Mouse (Mus musculus): Measurements from ENCODE around the gene Tns4. TPM values are rescaled to one million over a fixed set of nuclear protein-coding genes. Genes with fewer than 3 reads are reported as not detected.

The Tns4 gene
- polyA plus RNA-seq, 1 experiment: 3.4 TPM

- DNase-seq (ENCODE audit: low read depth): no peak
Observed at GRCm38 (mm10) chr11:99091666-99092065, 2.6 kb upstream of the Tns4 start.

GRCm38 (mm10) chr11:99090391-99090790 is 1.3 kb upstream of the Tns4 start:
- DNase-seq (ENCODE audit: low read depth): no peak

GRCm38 (mm10) chr11:99088486-99088885 is 620 bp downstream of the Tns4 start:
- no peak for DNase-seq (ENCODE audit: low read depth)

- DNase-seq (ENCODE audit: low read depth): no peak
Observed at GRCm38 (mm10) chr11:99084366-99084765, 4.7 kb downstream of the Tns4 start.

- no peak for DNase-seq (ENCODE audit: low read depth)
Observed at GRCm38 (mm10) chr11:99083516-99083915, 5.6 kb downstream of the Tns4 start.

GRCm38 (mm10) chr11:99082098-99082497 is 7.0 kb downstream of the Tns4 start:
- DNase-seq (ENCODE audit: low read depth): no peak

GRCm38 (mm10) chr11:99081566-99081965 is 7.5 kb downstream of the Tns4 start:
- DNase-seq (ENCODE audit: low read depth): peak; percentile 84

GRCm38 (mm10) chr11:99080902-99081543 is 8.1 kb downstream of the Tns4 start:
- no peak for DNase-seq (ENCODE audit: low read depth)

GRCm38 (mm10) chr11:99077869-99078268 is 11.2 kb downstream of the Tns4 start:
- no peak for DNase-seq (ENCODE audit: low read depth)

GRCm38 (mm10) chr11:99076744-99077319 is 12.3 kb downstream of the Tns4 start:
- DNase-seq (ENCODE audit: low read depth): no peak

- no peak for DNase-seq (ENCODE audit: low read depth)
Observed at GRCm38 (mm10) chr11:99073781-99074180, 15.3 kb downstream of the Tns4 start.

- no peak for DNase-seq (ENCODE audit: low read depth)
Observed at GRCm38 (mm10) chr11:99071866-99072265, 17.2 kb downstream of the Tns4 start.

GRCm38 (mm10) chr11:99068455-99068854 is 20.7 kb downstream of the Tns4 start:
- no peak for DNase-seq (ENCODE audit: low read depth)

GRCm38 (mm10) chr11:99067591-99067990 is 21.5 kb downstream of the Tns4 start:
- no peak for DNase-seq (ENCODE audit: low read depth)

GRCm38 (mm10) chr11:99065979-99066378 is 23.1 kb downstream of the Tns4 start:
- DNase-seq (ENCODE audit: low read depth): no peak

- DNase-seq (ENCODE audit: low read depth): no peak
Observed at GRCm38 (mm10) chr11:99065353-99065752, 23.8 kb downstream of the Tns4 start.

- DNase-seq (ENCODE audit: low read depth): no peak
Observed at GRCm38 (mm10) chr11:99063406-99064131, 25.5 kb downstream of the Tns4 start.

GRCm38 (mm10) chr11:99062661-99063060 is 26.4 kb downstream of the Tns4 start:
- DNase-seq (ENCODE audit: low read depth): no peak

GRCm38 (mm10) chr11:99060435-99060834 is 28.7 kb downstream of the Tns4 start:
- no peak for DNase-seq (ENCODE audit: low read depth)

- DNase-seq (ENCODE audit: low read depth): no peak
Observed at GRCm38 (mm10) chr11:99055571-99056452, 33.3 kb downstream of the Tns4 start.

- no peak for DNase-seq (ENCODE audit: low read depth)
Observed at GRCm38 (mm10) chr11:99055143-99055542, 34.0 kb downstream of the Tns4 start.

GRCm38 (mm10) chr11:99047643-99048042 is 41.5 kb downstream of the Tns4 start:
- no peak for DNase-seq (ENCODE audit: low read depth)
